ENCODE assay signal across 19 mouse cellular contexts in genomic region chr5:75793184-75793583, GRCm38 (mm10).
"Had no signal": no experiment of that assay in that cellular context is flagged by ENCODE, and none has a peak within 500 bp of the region (broad histone marks: within the 10 kb centered on the region; RNA-seq: fewer than 3 reads in every experiment).

No protein-coding gene starts in this region.

- H3K9me3 ChIP-seq: midbrain, embryonic 10.5 days; midbrain, embryonic 13.5 days; neural tube, embryonic 13.5 days; neural tube, embryonic 15.5 days had no signal

- H3K27me3 ChIP-seq: midbrain, embryonic 13.5 days; neural tube, embryonic 13.5 days; neural tube, embryonic 15.5 days had no signal

- H3K4me1 ChIP-seq: midbrain, embryonic 10.5 days; neural tube, embryonic 13.5 days; neural tube, embryonic 15.5 days had no signal

- H3K9ac ChIP-seq: liver, embryonic 14.5 days; lung, embryonic 14.5 days; midbrain, embryonic 13.5 days; neural tube, embryonic 13.5 days; neural tube, embryonic 15.5 days had no signal

- H3K4me2 ChIP-seq: lung, embryonic 14.5 days; midbrain, embryonic 13.5 days; neural tube, embryonic 13.5 days; neural tube, embryonic 15.5 days had no signal

- DNase-seq: lung, adult 18-20 months; lung, embryonic 14.5 days; lung, postnatal 10 days; lung, postnatal 4 days; retina, postnatal 1 day; right cerebral cortex, adult 18-20 months; right cerebral cortex, postnatal 25 days; right cerebral cortex, postnatal 4 days; spleen, adult 18-20 months; thymus, adult 18-20 months; thymus, postnatal 25 days; thymus, postnatal 4 days had no signal

- ATAC-seq: midbrain, embryonic 13.5 days; midbrain, embryonic 16.5 days had no signal

- H3K27ac ChIP-seq: liver, embryonic 14.5 days; midbrain, embryonic 10.5 days; midbrain, embryonic 13.5 days; neural tube, embryonic 13.5 days; neural tube, embryonic 15.5 days had no signal

- H3K4me3 ChIP-seq: midbrain, embryonic 10.5 days; midbrain, embryonic 13.5 days; myocyte; neural tube, embryonic 13.5 days; neural tube, embryonic 15.5 days had no signal

- H3K36me3 ChIP-seq: midbrain, embryonic 10.5 days; midbrain, embryonic 13.5 days; neural tube, embryonic 13.5 days; neural tube, embryonic 15.5 days had no signal
